Mouse (Mus musculus): ENCODE results near the gene Stoml3. TPM values are rescaled to one million over a fixed set of nuclear protein-coding genes. Genes with fewer than 3 reads are reported as not detected.

Stoml3 gene
- polyA plus RNA-seq (2014; fragmentation: Nextera tagmentation; extraction: Ambion mirVana) = not detected in 2 replicates

DNA sequence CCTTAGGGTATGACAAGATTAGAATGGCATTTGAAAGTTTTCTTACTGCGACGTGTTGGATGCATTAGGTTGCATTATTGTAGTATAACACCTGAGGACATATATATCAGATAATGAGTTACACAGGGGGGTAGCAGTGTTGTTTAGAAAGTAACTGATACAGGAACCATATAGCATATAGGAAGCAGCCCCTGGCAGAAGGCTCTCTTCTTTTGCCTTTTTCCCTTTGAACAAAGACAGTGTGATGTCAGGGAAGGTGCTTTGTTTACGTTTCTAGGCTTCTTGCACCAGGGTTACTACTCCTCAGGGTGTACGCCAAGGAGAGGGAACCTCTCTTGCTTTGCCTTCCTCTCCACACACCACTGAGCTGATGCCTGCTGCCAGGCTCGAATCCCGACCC is at the start of gene Stoml3:
Gene Stoml3, plus strand, starts transcription at position 301 of the 400 bp plus-strand sequence.
- Histone ChIP-seq H3K27ac (ENCODE audit: low read depth, low read length) (peak within 1 kb of the TSS; percentile 50; the same call in 1 of the 2 replicates), H3K4me1 (replicated peaks; ENCODE audit: control insufficient read depth, insufficient read depth, low read length) (peaks cover 9% of the 10 kb centered on the region), H3K9ac (ENCODE audit: low read depth, low read length) (no peak within 1 kb of the TSS), H3K4me2 (no peak within 1 kb of the TSS), H3K9me3 (ENCODE audit: control insufficient read depth, low read length) (no peaks in the 10 kb centered on the region), H3K4me3 (ENCODE audit: low read depth, low read length) (no peak within 1 kb of the TSS), H3K36me3 (ENCODE audit: control insufficient read depth, insufficient read depth, low read length) (no peaks in the 10 kb centered on the region), H3K27me3 (replicated peaks; ENCODE audit: control insufficient read depth, insufficient read depth, low read length) (no peaks in the 10 kb centered on the region)
- no peak for DNase-seq (ENCODE audit: low spot score)
- ATAC-seq (replicated peaks; ENCODE audit: low FRiP score) = no peak
- WGBS = 74% methylated on average over 6 of the region's 6 CpGs

DNA sequence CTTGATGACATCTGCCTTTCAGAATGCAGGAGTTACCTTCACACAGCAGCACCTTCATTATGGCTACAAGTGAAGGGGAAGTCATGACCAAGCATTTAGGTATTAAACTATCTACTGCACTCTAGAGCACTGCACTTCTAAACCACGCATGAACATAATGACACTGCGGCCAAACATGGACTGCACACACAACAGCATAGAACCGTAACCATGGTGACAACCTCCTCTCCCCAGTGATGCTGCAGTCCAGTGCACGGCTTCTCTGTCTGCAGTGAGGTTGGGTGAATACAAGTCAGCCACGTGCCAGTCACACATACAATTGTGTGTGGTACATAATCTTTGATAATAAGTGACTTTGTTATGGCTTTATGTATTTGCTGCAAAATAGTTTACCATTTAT is 42.9 kb upstream of the Stoml3 start:
- H3K9ac ChIP-seq (ENCODE audit: low read depth, low read length) = no peak overlapping the region
- no peak overlapping the region for H3K4me3 ChIP-seq (ENCODE audit: low read depth, low read length)
- no peaks in the 10 kb centered on the region for H3K27me3 ChIP-seq (replicated peaks; ENCODE audit: control insufficient read depth, insufficient read depth, low read length)
- no peak for DNase-seq (ENCODE audit: low spot score)
- H3K36me3 ChIP-seq (ENCODE audit: control insufficient read depth, insufficient read depth, low read length) = no peaks in the 10 kb centered on the region; the same call in 1 of the 2 replicates
- no peak overlapping the region for H3K27ac ChIP-seq (ENCODE audit: low read depth, low read length)
- whole genome bisulfite sequencing = 86% methylated on average over 5 of the region's 5 CpGs
- no peak overlapping the region for H3K4me2 ChIP-seq
- no peaks in the 10 kb centered on the region for H3K9me3 ChIP-seq (ENCODE audit: control insufficient read depth, low read length)
- ATAC-seq (replicated peaks; ENCODE audit: low FRiP score) = no peak
- H3K4me1 ChIP-seq (replicated peaks; ENCODE audit: control insufficient read depth, insufficient read depth, low read length) = no peaks in the 10 kb centered on the region

DNA sequence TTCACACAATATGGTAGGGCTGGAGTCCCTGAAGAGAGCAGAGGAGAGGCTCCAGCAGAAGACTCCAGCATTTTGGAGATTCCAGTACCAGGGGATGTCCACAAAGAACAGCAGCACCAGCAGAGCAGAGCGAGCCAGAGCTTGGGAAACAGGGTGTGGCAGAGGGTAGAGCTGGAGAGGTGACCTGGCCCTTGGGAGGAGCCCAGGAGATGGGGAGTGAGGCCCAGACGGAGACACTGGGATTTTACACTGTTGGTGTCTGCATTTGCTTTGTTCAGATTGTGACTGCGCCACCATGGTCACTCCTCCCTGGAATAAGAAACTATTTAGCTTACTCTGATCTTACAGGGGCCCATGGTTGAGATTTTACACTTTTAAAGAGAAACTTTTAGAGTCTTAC is 41.7 kb upstream of the Stoml3 start:
- no peaks in the 10 kb centered on the region for H3K4me1 ChIP-seq (replicated peaks; ENCODE audit: control insufficient read depth, insufficient read depth, low read length)
- H3K4me2 ChIP-seq = no peak overlapping the region
- H3K4me3 ChIP-seq (ENCODE audit: low read depth, low read length) = no peak overlapping the region
- no peak overlapping the region for H3K9ac ChIP-seq (ENCODE audit: low read depth, low read length)
- H3K27me3 ChIP-seq (replicated peaks; ENCODE audit: control insufficient read depth, insufficient read depth, low read length) = no peaks in the 10 kb centered on the region
- H3K36me3 ChIP-seq (ENCODE audit: control insufficient read depth, insufficient read depth, low read length) = peaks cover 4% of the 10 kb centered on the region; the same call in 1 of the 2 replicates
- WGBS = 83% methylated on average over 3 of the region's 3 CpGs
- no peaks in the 10 kb centered on the region for H3K9me3 ChIP-seq (ENCODE audit: control insufficient read depth, low read length)
- DNase-seq (ENCODE audit: low spot score) = no peak
- no peak overlapping the region for H3K27ac ChIP-seq (ENCODE audit: low read depth, low read length)
- no peak for ATAC-seq (replicated peaks; ENCODE audit: low FRiP score)

DNA sequence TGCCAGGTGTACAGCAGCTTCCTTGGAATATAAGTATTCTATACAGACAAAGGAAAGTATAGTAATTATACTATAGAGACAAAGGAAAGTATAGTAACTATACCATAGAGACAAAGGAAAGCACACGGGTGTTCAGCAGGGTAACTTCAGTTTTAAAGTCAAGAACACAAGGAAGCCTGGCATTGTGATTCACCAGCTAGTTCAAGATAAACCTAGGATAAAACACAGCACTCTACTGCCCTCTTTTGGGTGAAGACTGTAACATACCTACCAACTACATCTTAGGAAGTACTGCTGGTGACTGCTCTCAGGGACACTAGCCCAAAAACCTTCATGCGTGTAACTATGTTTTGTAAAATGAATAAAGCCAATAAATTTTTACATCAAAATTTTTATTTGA is 40.2 kb upstream of the Stoml3 start:
- Histone ChIP-seq H3K27me3 (replicated peaks; ENCODE audit: control insufficient read depth, insufficient read depth, low read length) (no peaks in the 10 kb centered on the region), H3K4me2 (no peak overlapping the region), H3K36me3 (ENCODE audit: control insufficient read depth, insufficient read depth, low read length) (peaks cover 15% of the 10 kb centered on the region; the same call in 1 of the 2 replicates), H3K4me1 (replicated peaks; ENCODE audit: control insufficient read depth, insufficient read depth, low read length) (no peaks in the 10 kb centered on the region), H3K9ac (ENCODE audit: low read depth, low read length) (no peak overlapping the region), H3K4me3 (ENCODE audit: low read depth, low read length) (no peak overlapping the region), H3K9me3 (ENCODE audit: control insufficient read depth, low read length) (no peaks in the 10 kb centered on the region), H3K27ac (ENCODE audit: low read depth, low read length) (no peak overlapping the region)
- ATAC-seq (replicated peaks; ENCODE audit: low FRiP score) = no peak; the same call in 1 of the 2 replicates
- no peak for DNase-seq (ENCODE audit: low spot score)
- 28% methylated on average over 2 of the region's 2 CpGs for whole genome bisulfite sequencing

GRCm38 (mm10) chr3:53450666-53451065 is 37.8 kb upstream of the Stoml3 start:
- H3K9me3 ChIP-seq (ENCODE audit: control insufficient read depth, low read length) = no peaks in the 10 kb centered on the region
- no peak for DNase-seq (ENCODE audit: low spot score)
- no peaks in the 10 kb centered on the region for H3K27me3 ChIP-seq (replicated peaks; ENCODE audit: control insufficient read depth, insufficient read depth, low read length)
- H3K36me3 ChIP-seq (ENCODE audit: control insufficient read depth, insufficient read depth, low read length) = peaks cover 19% of the 10 kb centered on the region; the same call in 1 of the 2 replicates
- no peak overlapping the region for H3K27ac ChIP-seq (ENCODE audit: low read depth, low read length)
- ATAC-seq (replicated peaks; ENCODE audit: low FRiP score) = no peak
- 96% methylated on average over 11 of the region's 11 CpGs for WGBS
- H3K4me3 ChIP-seq (ENCODE audit: low read depth, low read length) = no peak overlapping the region
- H3K4me1 ChIP-seq (replicated peaks; ENCODE audit: control insufficient read depth, insufficient read depth, low read length) = no peaks in the 10 kb centered on the region
- no peak overlapping the region for H3K9ac ChIP-seq (ENCODE audit: low read depth, low read length)
- no peak overlapping the region for H3K4me2 ChIP-seq

DNA sequence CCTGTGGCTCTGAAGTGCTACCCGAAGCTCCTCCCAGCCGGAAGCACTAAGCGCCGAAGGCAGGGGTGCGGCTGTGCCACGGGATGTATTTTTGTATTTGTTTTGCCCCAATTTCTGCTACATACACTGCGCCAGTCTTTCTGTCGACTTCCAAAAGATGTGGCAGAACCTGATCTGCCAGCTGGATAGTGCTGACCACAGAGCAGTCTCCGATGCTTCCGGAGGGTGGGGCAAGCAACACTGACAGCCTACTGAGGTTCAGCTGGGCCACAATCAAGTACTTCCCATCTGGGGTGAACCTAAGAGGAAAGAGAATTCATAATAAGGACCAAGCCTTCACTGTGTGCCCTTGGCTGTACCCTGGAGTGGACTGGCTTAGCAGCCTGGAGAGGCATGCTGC is 36.1 kb upstream of the Stoml3 start:
- H3K9ac ChIP-seq (ENCODE audit: low read depth, low read length) = no peak overlapping the region
- no peaks in the 10 kb centered on the region for H3K9me3 ChIP-seq (ENCODE audit: control insufficient read depth, low read length)
- ATAC-seq (replicated peaks; ENCODE audit: low FRiP score) = no peak
- no peak overlapping the region for H3K4me3 ChIP-seq (ENCODE audit: low read depth, low read length)
- H3K4me2 ChIP-seq = no peak overlapping the region
- no peaks in the 10 kb centered on the region for H3K27me3 ChIP-seq (replicated peaks; ENCODE audit: control insufficient read depth, insufficient read depth, low read length)
- peaks cover 26% of the 10 kb centered on the region; the same call in 1 of the 2 replicates for H3K36me3 ChIP-seq (ENCODE audit: control insufficient read depth, insufficient read depth, low read length)
- H3K27ac ChIP-seq (ENCODE audit: low read depth, low read length) = no peak overlapping the region
- WGBS = 93% methylated on average over 10 of the region's 10 CpGs
- H3K4me1 ChIP-seq (replicated peaks; ENCODE audit: control insufficient read depth, insufficient read depth, low read length) = no peaks in the 10 kb centered on the region
- no peak for DNase-seq (ENCODE audit: low spot score)

GRCm38 (mm10) chr3:53453346-53453745 is 35.1 kb upstream of the Stoml3 start:
- H3K4me1 ChIP-seq (replicated peaks; ENCODE audit: control insufficient read depth, insufficient read depth, low read length) = no peaks in the 10 kb centered on the region
- no peak for DNase-seq (ENCODE audit: low spot score)
- peaks cover 30% of the 10 kb centered on the region; the same call in 1 of the 2 replicates for H3K36me3 ChIP-seq (ENCODE audit: control insufficient read depth, insufficient read depth, low read length)
- H3K9me3 ChIP-seq (ENCODE audit: control insufficient read depth, low read length) = no peaks in the 10 kb centered on the region
- H3K4me3 ChIP-seq (ENCODE audit: low read depth, low read length) = no peak overlapping the region
- ATAC-seq (replicated peaks; ENCODE audit: low FRiP score) = no peak
- whole genome bisulfite sequencing = 89% methylated on average over 7 of the region's 7 CpGs
- H3K27ac ChIP-seq (ENCODE audit: low read depth, low read length) = no peak overlapping the region
- no peak overlapping the region for H3K9ac ChIP-seq (ENCODE audit: low read depth, low read length)
- no peaks in the 10 kb centered on the region for H3K27me3 ChIP-seq (replicated peaks; ENCODE audit: control insufficient read depth, insufficient read depth, low read length)
- no peak overlapping the region for H3K4me2 ChIP-seq

GRCm38 (mm10) chr3:53454005-53454404 is 34.4 kb upstream of the Stoml3 start:
- Histone ChIP-seq H3K27ac (ENCODE audit: low read depth, low read length) (no peak overlapping the region), H3K9ac (ENCODE audit: low read depth, low read length) (no peak overlapping the region), H3K9me3 (ENCODE audit: control insufficient read depth, low read length) (no peaks in the 10 kb centered on the region), H3K4me1 (replicated peaks; ENCODE audit: control insufficient read depth, insufficient read depth, low read length) (no peaks in the 10 kb centered on the region), H3K4me3 (ENCODE audit: low read depth, low read length) (no peak overlapping the region), H3K36me3 (ENCODE audit: control insufficient read depth, insufficient read depth, low read length) (peaks cover 32% of the 10 kb centered on the region; the same call in 1 of the 2 replicates), H3K27me3 (replicated peaks; ENCODE audit: control insufficient read depth, insufficient read depth, low read length) (no peaks in the 10 kb centered on the region), H3K4me2 (no peak overlapping the region)
- no peak for ATAC-seq (replicated peaks; ENCODE audit: low FRiP score)
- no peak for DNase-seq (ENCODE audit: low spot score)
- 84% methylated on average over 6 of the region's 6 CpGs for WGBS

DNA sequence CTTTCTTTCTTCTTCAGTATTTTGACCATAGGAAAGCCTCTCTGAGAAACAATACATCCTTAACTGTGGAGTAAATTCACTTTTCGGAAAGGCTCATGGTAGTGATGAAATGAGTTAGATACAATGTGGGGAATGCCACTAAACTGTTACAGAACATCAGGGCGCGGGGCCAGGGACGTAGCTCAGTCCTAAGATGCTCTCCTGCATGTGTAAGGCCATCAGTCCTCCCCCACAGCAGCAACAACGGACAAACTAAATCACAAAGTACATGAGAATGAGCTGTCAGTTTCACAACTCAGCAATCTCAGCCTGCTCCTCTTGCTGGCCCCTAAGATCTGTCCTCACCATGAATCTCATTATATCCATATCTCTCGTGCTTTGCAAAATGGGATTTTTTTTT is 33.9 kb upstream of the Stoml3 start:
- no peak overlapping the region for H3K27ac ChIP-seq (ENCODE audit: low read depth, low read length)
- 89% methylated on average over 6 of the region's 6 CpGs for WGBS
- DNase-seq (ENCODE audit: low spot score) (no peak), ATAC-seq (replicated peaks; ENCODE audit: low FRiP score) (no peak)
- H3K4me2 ChIP-seq = no peak overlapping the region
- H3K4me1 ChIP-seq (replicated peaks; ENCODE audit: control insufficient read depth, insufficient read depth, low read length) = no peaks in the 10 kb centered on the region
- H3K27me3 ChIP-seq (replicated peaks; ENCODE audit: control insufficient read depth, insufficient read depth, low read length) = no peaks in the 10 kb centered on the region
- no peak overlapping the region for H3K9ac ChIP-seq (ENCODE audit: low read depth, low read length)
- no peak overlapping the region for H3K4me3 ChIP-seq (ENCODE audit: low read depth, low read length)
- H3K36me3 ChIP-seq (ENCODE audit: control insufficient read depth, insufficient read depth, low read length) = peaks cover 34% of the 10 kb centered on the region; the same call in 1 of the 2 replicates
- H3K9me3 ChIP-seq (ENCODE audit: control insufficient read depth, low read length) = no peaks in the 10 kb centered on the region
